Mouse (Mus musculus) subcutaneous adipose tissue, adult 2 months (tissue): ENCODE measurements around the gene 1700034J05Rik. TPM values are rescaled to one million over a fixed set of nuclear protein-coding genes. Genes with fewer than 3 reads are reported as not detected.

Experiments used
- polyA plus RNA-seq: library from polyadenylated mRNA; depleted of rRNA; stranded (reverse); fragments of >200 nt; gene quantifications from 2 replicates; pipeline ENCODE4 v1.2.3, GENCODE M21; 2012; ENCODE audit warnings: low replicate concordance; rRNA removed

Gene 1700034J05Rik
- polyA plus RNA-seq: not detected in 2 replicates

GRCm38 (mm10) chr6:146954258-146954657, at the start of gene 1700034J05Rik:
Gene 1700034J05Rik (minus strand): TSS chr6:146954422.

Other genes with a start within 250 kb of the 1700034J05Rik start
- 7.2 and 7.8 TPM in 2 replicates for gene Stk38l, start 229.4 kb downstream of the 1700034J05Rik start, polyA plus RNA-seq
- gene Arntl2, start 158.4 kb downstream of the 1700034J05Rik start, polyA plus RNA-seq: 12.1 and 20.6 TPM in 2 replicates
- not detected in 2 replicates for gene Smco2, start 104.3 kb downstream of the 1700034J05Rik start, polyA plus RNA-seq
- 34.1 and 37.2 TPM in 2 replicates for gene Ppfibp1, start 65.9 kb downstream of the 1700034J05Rik start, polyA plus RNA-seq
- gene Rep15, start 78.2 kb upstream of the 1700034J05Rik start, polyA plus RNA-seq: 0.56 and 0.76 TPM in 2 replicates
- gene Mrps35, start 88.3 kb upstream of the 1700034J05Rik start, polyA plus RNA-seq: 5.6 and 11.0 TPM in 2 replicates
- 1.4 TPM in 1 of 2 replicates, not detected in the other for gene Mansc4, start 132.6 kb upstream of the 1700034J05Rik start, polyA plus RNA-seq
- gene Klhl42, start 137.0 kb upstream of the 1700034J05Rik start, polyA plus RNA-seq: 17.3 and 24.4 TPM in 2 replicates